Mouse (Mus musculus) frontal cortex, adult 2 months (tissue): ENCODE results near the gene Ccnk. TPM values are rescaled to one million over a fixed set of nuclear protein-coding genes. Genes with fewer than 3 reads are reported as not detected.

Source experiments
- DNase-seq, 2 experiments: peaks; one replicate each; pipeline ENCODE4 v3.0.0; 2022; ENCODE audit warnings: low spot score in 1 of 2; ENCODE audit errors: extremely low spot score in 1 of 2
- polyA plus RNA-seq: library from polyadenylated mRNA; depleted of rRNA; stranded (reverse); fragments of >200 nt; gene quantifications from 2 replicates; pipeline ENCODE4 v1.2.3, GENCODE M21; 2012

Gene Ccnk
- polyA plus RNA-seq, 1 experiment, result 27.3 TPM

GRCm38 (mm10) chr12:108220621-108221020, 41.2 kb downstream of the Ccnk start:
- no peak for DNase-seq

- DNase-seq, result no peak
These were observed 41.8 kb downstream of the Ccnk start for GRCm38 (mm10) chr12:108221206-108221605.

GRCm38 (mm10) chr12:108221712-108222111, 42.3 kb downstream of the Ccnk start:
- no peak for DNase-seq

GRCm38 (mm10) chr12:108223357-108223756, 44.0 kb downstream of the Ccnk start:
- no peak for DNase-seq

- DNase-seq, result no peak
These were observed 46.4 kb downstream of the Ccnk start for GRCm38 (mm10) chr12:108225781-108226180.

- no peak for DNase-seq
These were observed 46.8 kb downstream of the Ccnk start for GRCm38 (mm10) chr12:108226216-108226615.

- DNase-seq, result no peak
These were observed 47.6 kb downstream of the Ccnk start for GRCm38 (mm10) chr12:108226941-108227340.

GRCm38 (mm10) chr12:108227527-108227926, 48.1 kb downstream of the Ccnk start:
- DNase-seq, result no peak

- no peak for DNase-seq
These were observed 50.7 kb downstream of the Ccnk start for GRCm38 (mm10) chr12:108230077-108230476.

- DNase-seq, result no peak
These were observed 51.7 kb downstream of the Ccnk start for GRCm38 (mm10) chr12:108230821-108231794.

GRCm38 (mm10) chr12:108231901-108232300, 52.5 kb downstream of the Ccnk start:
- no peak for DNase-seq

GRCm38 (mm10) chr12:108233736-108234135, 54.4 kb downstream of the Ccnk start:
- DNase-seq, result no peak

GRCm38 (mm10) chr12:108234832-108235602, 55.6 kb downstream of the Ccnk start:
- DNase-seq, result no peak

GRCm38 (mm10) chr12:108235976-108236555, 56.7 kb downstream of the Ccnk start:
- no peak for DNase-seq

- no peak for DNase-seq
These were observed 58.1 kb downstream of the Ccnk start for GRCm38 (mm10) chr12:108237300-108238006.

- DNase-seq, result no peak
These were observed 59.1 kb downstream of the Ccnk start for GRCm38 (mm10) chr12:108238395-108239035.

- DNase-seq, result peak; percentile 58 to 83
These were observed 60.1 kb downstream of the Ccnk start for GRCm38 (mm10) chr12:108239441-108239840.

GRCm38 (mm10) chr12:108240401-108240890, 61.1 kb downstream of the Ccnk start:
- DNase-seq, result no peak

- peak; percentile 38 to 70 for DNase-seq
These were observed 61.7 kb downstream of the Ccnk start for GRCm38 (mm10) chr12:108240953-108241588.
